Mouse (Mus musculus): Measurements from ENCODE around the gene Erh.

DNA sequence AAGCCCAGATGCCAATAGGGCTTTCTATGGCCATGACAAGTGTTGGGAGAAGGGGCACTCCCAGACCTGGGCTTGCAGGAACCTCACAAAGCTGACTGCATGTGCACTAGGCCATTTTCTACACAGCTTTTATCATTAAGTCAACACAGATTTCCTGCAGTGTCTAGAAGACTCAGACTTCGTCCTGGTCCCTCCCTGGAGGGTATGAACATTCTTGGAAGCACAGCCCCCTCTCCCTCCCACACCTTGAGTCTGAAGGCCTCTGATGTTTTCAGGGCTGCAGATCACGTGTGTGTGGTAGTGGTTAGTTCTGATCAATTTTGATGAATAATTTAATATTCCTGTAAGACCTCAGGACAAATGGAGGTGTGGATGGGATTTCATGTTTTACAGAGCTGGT lies 49.6 kb upstream of the Erh start:
- TF ChIP-seq CTCF (IDR thresholded peaks at IDR 0.05) = no peak
- no peak for TF ChIP-seq EP300 (IDR thresholded peaks at IDR 0.05)
